Mouse (Mus musculus) adrenal gland, postnatal 14 days (tissue): ENCODE results near the gene Tomm20. TPM values are rescaled to one million over a fixed set of nuclear protein-coding genes. Genes with fewer than 3 reads are reported as not detected.
"Not testable (repeated sequence)": the region's sequence is repeated elsewhere in the genome, so short reads cannot be mapped to it uniquely, and the experiment has no call there.

ENCODE experiments used
- DNase-seq: peaks from one replicate; pipeline ENCODE4 v3.0.0; 2021; ENCODE audit warnings: mixed read lengths
- total RNA-seq: library from RNA; stranded (reverse); gene quantifications from 2 replicates; pipeline ENCODE4 v1.2.3, GENCODE M21; 2021

Gene Tomm20
- total RNA-seq, 1 experiment from 2014 or later, result 206 TPM

GRCm38 (mm10) chr8:126919255-126919654 lies 26.4 kb downstream of the Tomm20 start:
- DNase-seq, result peak; percentile 78

- no peak for DNase-seq
These were observed 27.3 kb downstream of the Tomm20 start for GRCm38 (mm10) chr8:126918356-126918755.

DNA sequence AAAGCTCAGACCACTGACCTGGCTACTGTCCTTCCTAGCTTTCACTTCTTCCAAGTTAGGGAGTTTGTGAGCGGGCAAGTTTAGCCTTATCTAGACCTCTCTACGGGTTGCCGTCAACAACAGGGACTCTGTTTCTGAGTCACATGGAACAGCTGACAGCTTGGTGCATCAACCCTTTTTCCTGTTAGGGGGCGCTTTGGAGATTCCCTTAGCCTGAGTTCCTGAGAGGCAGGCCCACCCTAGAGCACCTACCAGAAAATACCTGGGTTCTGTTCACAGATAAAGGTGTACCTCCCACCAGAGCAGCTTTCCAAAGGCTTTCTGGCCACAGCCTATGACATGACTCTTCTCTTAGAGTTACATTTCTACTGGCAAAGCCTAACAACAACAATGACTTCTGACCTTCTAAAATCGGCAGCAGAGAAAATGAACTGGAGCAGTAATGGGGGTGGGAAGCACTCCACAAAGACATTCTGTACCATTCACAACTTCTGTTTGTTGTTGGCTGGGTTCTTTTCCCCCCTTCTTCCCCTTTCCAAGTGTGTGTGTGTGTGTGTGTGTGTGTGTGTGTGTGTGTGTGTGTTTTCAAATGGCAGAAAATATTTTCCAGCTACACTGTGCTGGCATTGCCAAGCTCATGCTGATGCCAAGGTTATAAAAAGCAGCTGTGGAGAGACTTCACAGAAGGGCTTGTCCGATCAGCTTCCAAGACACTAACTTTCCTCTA lies 28.3 kb downstream of the Tomm20 start:
- DNase-seq, result peak; percentile 55

- no peak for DNase-seq
These were observed 29.0 kb downstream of the Tomm20 start for GRCm38 (mm10) chr8:126916611-126917010.

- no peak for DNase-seq
These were observed 30.9 kb downstream of the Tomm20 start for GRCm38 (mm10) chr8:126914609-126915375.

GRCm38 (mm10) chr8:126914107-126914490 lies 31.5 kb downstream of the Tomm20 start:
- not testable (repeated sequence) for DNase-seq

DNA sequence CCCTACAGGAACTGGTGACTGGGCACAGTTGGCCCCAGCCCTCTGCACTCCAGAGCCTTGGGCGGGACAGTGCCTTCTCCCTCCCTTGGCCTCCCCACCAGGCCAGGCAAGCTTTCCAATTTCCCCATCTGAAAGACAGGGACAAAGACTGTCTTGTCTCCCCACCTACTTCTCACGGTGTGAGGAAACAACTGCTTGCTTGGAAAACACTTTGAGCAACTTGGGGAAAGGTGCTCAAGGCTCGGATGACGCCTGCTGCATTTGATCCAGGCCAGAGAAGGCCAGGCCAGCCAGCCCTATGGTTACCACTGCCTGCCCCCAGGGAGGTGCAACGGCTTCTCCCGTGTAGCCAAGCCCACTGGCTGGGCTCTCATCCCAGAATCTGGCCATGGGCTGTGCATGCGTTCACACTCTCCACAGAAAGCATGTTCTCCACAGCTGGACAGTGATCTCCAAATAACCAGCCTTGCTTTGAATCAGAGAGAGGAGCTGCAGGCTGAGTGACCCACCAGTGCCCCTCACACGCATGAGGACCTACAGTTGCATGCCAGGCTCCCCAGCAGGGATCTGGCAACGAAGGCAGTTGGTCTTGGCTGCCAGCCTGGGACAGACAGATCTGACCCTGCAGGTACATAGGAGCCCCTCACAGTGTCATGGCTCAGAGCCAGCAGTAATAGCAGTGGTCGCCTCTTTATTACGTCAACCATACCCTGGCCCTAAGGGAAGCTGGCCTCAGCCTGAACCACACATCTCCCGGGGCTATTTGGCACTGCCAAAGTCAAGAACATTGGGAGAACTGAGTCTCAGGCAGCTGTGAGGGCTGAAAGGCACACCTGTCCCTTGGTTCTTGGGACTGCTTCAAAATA lies 32.2 kb downstream of the Tomm20 start:
- DNase-seq, result peak; percentile 81

DNA sequence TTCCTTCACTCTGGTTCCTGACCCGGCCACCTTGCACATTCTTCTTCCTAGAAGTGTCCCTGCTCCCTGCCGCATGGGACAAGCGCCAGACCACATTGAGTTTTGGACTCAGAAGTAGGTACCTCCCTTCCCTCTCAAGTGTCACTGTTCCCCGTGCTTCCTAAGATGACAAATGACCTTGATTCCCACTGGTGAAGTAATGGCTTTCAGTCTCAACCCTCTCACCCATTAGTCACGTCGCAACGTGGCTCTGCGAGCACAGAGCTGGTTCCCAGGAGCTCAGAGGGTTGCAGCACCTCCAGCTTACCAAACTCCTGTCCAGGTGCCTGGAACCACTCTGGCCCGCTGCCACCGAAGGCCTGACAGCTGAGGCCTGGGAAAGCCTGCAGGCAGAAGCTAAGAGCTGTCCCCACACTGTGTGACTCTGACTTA lies 36.3 kb downstream of the Tomm20 start:
- peak; percentile 84 for DNase-seq

- DNase-seq, result peak; percentile 71
These were observed 36.8 kb downstream of the Tomm20 start for GRCm38 (mm10) chr8:126908805-126909204.

DNA sequence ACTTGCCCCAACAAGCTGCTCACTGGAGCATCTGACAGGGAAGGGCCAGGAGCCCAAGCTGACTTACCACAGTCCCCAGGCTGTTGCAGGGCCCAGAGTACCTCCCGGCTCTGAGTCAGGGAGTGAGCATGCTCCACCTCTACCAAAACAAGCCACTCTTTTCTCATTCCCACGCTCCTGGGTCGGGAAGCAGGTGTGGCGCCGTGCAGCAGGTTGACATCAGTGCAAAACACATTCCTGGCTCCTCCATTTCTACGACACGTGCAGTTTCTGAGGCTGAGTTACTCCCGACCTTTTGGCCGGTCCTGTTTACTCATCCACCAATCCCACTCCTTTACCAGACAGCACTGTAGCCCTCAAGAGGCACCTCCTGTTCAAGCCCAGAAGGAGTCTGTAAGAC lies 37.7 kb downstream of the Tomm20 start:
- no peak for DNase-seq

DNA sequence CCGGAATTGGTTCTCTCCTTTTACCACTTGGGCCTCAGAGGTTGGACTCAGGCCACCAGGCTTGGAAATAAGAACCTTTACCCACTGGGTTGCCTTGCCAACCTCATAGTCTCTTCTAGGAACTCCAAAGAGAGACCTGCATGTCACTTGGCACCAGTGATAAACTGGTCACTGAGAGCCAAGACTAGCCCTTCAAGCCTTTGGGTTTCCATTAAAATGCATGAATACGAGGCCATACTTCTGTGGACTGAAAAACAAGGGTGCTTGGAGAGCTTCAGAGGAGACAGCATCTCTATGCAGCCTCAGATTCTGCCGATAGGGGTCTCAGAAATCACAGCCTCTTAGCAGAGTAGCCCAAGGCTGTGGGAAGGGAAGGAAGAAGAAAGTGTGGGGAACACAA lies 38.3 kb downstream of the Tomm20 start:
- DNase-seq, result peak; percentile 58

DNA sequence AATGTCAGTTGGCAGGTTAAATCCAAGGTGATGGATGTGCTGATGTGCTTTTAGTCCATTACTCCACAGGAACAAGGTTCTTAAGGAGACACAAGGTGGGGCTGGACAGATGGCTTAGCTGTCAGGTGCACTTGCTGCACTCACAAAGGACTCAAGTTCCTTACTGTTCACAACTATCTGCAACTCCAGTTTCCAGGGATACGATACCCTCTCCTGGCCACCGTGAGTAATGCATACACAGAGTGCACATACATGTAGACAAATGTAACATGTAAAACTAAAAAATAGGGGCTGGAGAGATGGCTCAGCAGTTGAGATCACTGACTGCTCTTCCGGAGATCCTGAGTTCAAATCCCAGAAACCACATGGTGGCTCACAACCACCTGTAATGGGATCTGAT lies 40.3 kb downstream of the Tomm20 start:
- no peak for DNase-seq

DNA sequence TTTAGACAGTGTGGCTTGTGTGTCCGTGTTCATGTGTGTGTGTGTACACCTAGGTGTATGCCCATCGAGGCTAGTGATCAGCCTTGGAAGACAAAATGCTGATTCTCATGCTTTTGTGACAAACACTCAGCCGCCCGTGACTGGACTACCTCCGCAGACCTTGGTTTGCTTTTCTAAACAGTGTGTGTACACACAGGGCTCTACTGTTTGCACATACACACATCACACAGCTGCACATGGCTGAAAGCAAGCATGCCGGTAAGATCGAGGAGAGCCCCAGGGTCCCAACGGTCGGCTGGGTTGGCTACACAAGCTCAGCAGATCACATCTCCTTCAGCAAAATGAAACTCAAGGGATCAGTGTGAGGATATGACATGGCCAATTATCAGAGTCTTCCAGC lies 41.7 kb downstream of the Tomm20 start:
- DNase-seq, result no peak

- DNase-seq, result no peak
These were observed 42.3 kb downstream of the Tomm20 start for GRCm38 (mm10) chr8:126903224-126903895.

GRCm38 (mm10) chr8:126901612-126902011 lies 44.0 kb downstream of the Tomm20 start:
- DNase-seq, result no peak

GRCm38 (mm10) chr8:126901049-126901448 lies 44.6 kb downstream of the Tomm20 start:
- no peak for DNase-seq

DNA sequence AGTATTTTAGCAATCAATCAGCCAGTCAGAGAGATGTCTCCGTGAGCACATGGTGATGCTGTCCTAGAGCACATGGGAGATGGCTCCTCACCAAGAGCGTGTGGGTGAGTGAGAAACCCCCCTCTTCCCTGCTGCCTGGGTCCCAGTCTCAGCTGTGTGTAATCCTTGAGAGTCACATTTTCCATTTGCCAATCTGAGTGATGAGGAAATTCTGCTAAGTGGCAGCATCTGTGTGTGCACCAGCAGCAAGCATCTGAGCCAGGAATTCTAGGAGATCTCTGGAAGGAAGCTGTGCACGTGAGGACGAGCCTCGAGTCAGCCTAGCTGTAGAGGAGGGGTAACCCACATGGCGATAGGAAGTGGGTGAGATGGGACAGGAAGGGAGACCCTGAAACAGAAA lies 50.5 kb downstream of the Tomm20 start:
- peak; percentile 63 for DNase-seq

DNA sequence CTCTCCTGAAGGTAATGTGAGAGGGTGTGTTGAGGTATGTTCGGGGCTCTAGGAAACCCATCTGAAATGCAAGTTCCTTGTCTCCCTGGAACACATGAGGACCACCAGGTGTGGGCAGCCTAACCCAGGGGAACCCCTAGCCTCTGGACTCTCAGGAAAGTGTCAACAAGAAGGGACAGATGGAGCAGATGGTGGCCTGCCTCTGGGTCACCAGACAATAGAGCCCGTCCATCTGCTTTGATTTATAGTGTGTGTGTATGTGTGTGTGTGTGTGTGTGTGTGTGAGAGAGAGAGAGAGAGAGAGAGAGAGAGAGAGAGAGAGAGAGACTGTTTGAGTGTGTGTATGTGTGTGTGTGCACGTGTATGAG lies 58.0 kb downstream of the Tomm20 start:
- no peak for DNase-seq

DNA sequence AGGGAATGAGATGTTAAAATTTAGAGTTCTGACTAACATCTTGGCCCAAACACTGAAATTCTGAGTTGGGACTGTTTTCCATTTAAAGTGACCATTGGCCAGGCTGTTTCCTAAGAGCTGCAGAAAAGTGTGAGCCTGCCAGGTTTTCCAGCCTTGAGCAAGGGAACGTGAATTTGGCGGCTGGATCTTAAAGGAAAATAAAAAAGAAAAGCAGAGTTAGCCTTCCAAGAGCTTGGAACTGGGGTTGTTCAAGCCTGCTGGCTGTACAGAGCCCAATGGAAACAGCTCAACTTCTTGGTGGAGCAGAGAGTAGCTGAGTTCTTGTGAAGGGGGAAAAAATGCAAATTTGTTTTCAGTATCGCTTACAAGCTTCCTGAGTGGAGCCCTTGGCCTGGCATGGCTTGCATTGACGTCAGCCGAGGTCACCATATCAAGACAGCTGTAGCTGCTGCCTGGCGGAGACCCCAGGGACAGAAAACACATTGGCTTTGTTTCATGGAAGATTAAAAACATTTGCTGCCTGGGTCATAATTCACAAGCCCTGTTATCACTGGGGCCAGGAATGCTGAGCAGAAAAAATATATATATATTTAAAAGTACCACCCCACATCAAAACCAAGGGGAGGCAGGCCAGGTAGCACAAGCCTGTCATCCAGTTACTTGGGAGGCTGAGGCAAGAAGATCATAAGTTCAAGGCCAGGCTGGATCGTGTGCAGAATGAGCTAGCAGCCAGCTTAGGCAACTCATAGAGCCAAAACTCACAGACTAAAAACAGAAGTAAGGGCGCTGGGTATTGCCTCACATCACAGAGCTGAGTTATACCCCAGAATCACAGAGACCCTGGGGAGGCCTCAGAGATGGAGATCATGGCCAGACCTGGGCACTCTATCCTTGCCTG lies 58.7 kb downstream of the Tomm20 start:
- DNase-seq, result peak; percentile 82

GRCm38 (mm10) chr8:126885554-126886485 lies 59.8 kb downstream of the Tomm20 start:
- peak; percentile 73 for DNase-seq
